Mouse (Mus musculus): ENCODE data around the gene Arid5b. TPM values are rescaled to one million over a fixed set of nuclear protein-coding genes. Genes with fewer than 3 reads are reported as not detected.

Arid5b gene
- polyA plus RNA-seq, 1 experiment from 2014 or later = 15.3 TPM

- peak overlapping the region; percentile 86 for H3K4me2 ChIP-seq
- DNase-seq (ENCODE audit: low spot score) = peak; percentile 83
- WGBS = under 1% methylated on average over 28 of the region's 29 CpGs
- peak overlapping the region; percentile 66 for H3K4me3 ChIP-seq (ENCODE audit: low read depth, low read length)
- H3K36me3 ChIP-seq (ENCODE audit: control insufficient read depth, insufficient read depth, low read length) = no peaks in the 10 kb centered on the region
- ATAC-seq (replicated peaks; ENCODE audit: low FRiP score) = peak; percentile 79
- peak overlapping the region; percentile 67 for H3K9ac ChIP-seq (ENCODE audit: low read depth, low read length)
- H3K9me3 ChIP-seq (ENCODE audit: control insufficient read depth, low read length) = no peaks in the 10 kb centered on the region
- peaks cover 4% of the 10 kb centered on the region; the same call in 1 of the 2 replicates for H3K4me1 ChIP-seq (replicated peaks; ENCODE audit: control insufficient read depth, insufficient read depth, low read length)
- H3K27ac ChIP-seq (ENCODE audit: low read depth, low read length) = peak overlapping the region; percentile 79
- H3K27me3 ChIP-seq (replicated peaks; ENCODE audit: control insufficient read depth, insufficient read depth, low read length) = peaks cover 3% of the 10 kb centered on the region
Measured at GRCm38 (mm10) chr10:68276350-68276975, 2.1 kb downstream of the Arid5b start.

GRCm38 (mm10) chr10:68274900-68275760, 3.4 kb downstream of the Arid5b start:
- ATAC-seq (replicated peaks; ENCODE audit: low FRiP score) (no peak), DNase-seq (ENCODE audit: low spot score) (no peak)
- no peak overlapping the region for H3K9ac ChIP-seq (ENCODE audit: low read depth, low read length)
- no peak overlapping the region for H3K4me3 ChIP-seq (ENCODE audit: low read depth, low read length)
- peaks cover 4% of the 10 kb centered on the region; the same call in 1 of the 2 replicates for H3K4me1 ChIP-seq (replicated peaks; ENCODE audit: control insufficient read depth, insufficient read depth, low read length)
- no peaks in the 10 kb centered on the region; the same call in 1 of the 2 replicates for H3K27me3 ChIP-seq (replicated peaks; ENCODE audit: control insufficient read depth, insufficient read depth, low read length)
- 27% methylated on average over 18 of the region's 18 CpGs for WGBS
- no peaks in the 10 kb centered on the region for H3K36me3 ChIP-seq (ENCODE audit: control insufficient read depth, insufficient read depth, low read length)
- H3K27ac ChIP-seq (ENCODE audit: low read depth, low read length) = no peak overlapping the region
- peak overlapping the region; percentile 86 for H3K4me2 ChIP-seq
- no peaks in the 10 kb centered on the region for H3K9me3 ChIP-seq (ENCODE audit: control insufficient read depth, low read length)

- Histone ChIP-seq H3K27me3 (replicated peaks; ENCODE audit: control insufficient read depth, insufficient read depth, low read length) (no peaks in the 10 kb centered on the region), H3K4me3 (ENCODE audit: low read depth, low read length) (no peak overlapping the region), H3K4me1 (replicated peaks; ENCODE audit: control insufficient read depth, insufficient read depth, low read length) (peaks cover 3% of the 10 kb centered on the region), H3K27ac (ENCODE audit: low read depth, low read length) (no peak overlapping the region), H3K36me3 (ENCODE audit: control insufficient read depth, insufficient read depth, low read length) (no peaks in the 10 kb centered on the region), H3K9ac (ENCODE audit: low read depth, low read length) (no peak overlapping the region), H3K4me2 (no peak overlapping the region), H3K9me3 (ENCODE audit: control insufficient read depth, low read length) (no peaks in the 10 kb centered on the region)
- 87% methylated on average over 10 of the region's 10 CpGs for WGBS
- DNase-seq (ENCODE audit: low spot score) (no peak), ATAC-seq (replicated peaks; ENCODE audit: low FRiP score) (no peak)
Measured at GRCm38 (mm10) chr10:68269789-68270188, 8.8 kb downstream of the Arid5b start.

GRCm38 (mm10) chr10:68268629-68269028, 9.9 kb downstream of the Arid5b start:
- no peaks in the 10 kb centered on the region for H3K27me3 ChIP-seq (replicated peaks; ENCODE audit: control insufficient read depth, insufficient read depth, low read length)
- H3K4me1 ChIP-seq (replicated peaks; ENCODE audit: control insufficient read depth, insufficient read depth, low read length) = peaks cover 3% of the 10 kb centered on the region
- H3K36me3 ChIP-seq (ENCODE audit: control insufficient read depth, insufficient read depth, low read length) = no peaks in the 10 kb centered on the region
- H3K27ac ChIP-seq (ENCODE audit: low read depth, low read length) = peak overlapping the region; percentile 15; the same call in 1 of the 2 replicates
- no peak for ATAC-seq (replicated peaks; ENCODE audit: low FRiP score)
- H3K9me3 ChIP-seq (ENCODE audit: control insufficient read depth, low read length) = no peaks in the 10 kb centered on the region
- WGBS = 56% methylated on average over 5 of the region's 5 CpGs
- no peak overlapping the region for H3K9ac ChIP-seq (ENCODE audit: low read depth, low read length)
- no peak for DNase-seq (ENCODE audit: low spot score)
- H3K4me2 ChIP-seq = no peak overlapping the region
- no peak overlapping the region for H3K4me3 ChIP-seq (ENCODE audit: low read depth, low read length)

- peaks cover 3% of the 10 kb centered on the region for H3K4me1 ChIP-seq (replicated peaks; ENCODE audit: control insufficient read depth, insufficient read depth, low read length)
- no peak overlapping the region for H3K27ac ChIP-seq (ENCODE audit: low read depth, low read length)
- no peak for DNase-seq (ENCODE audit: low spot score)
- no peak overlapping the region for H3K9ac ChIP-seq (ENCODE audit: low read depth, low read length)
- no peak overlapping the region for H3K4me3 ChIP-seq (ENCODE audit: low read depth, low read length)
- H3K36me3 ChIP-seq (ENCODE audit: control insufficient read depth, insufficient read depth, low read length) = no peaks in the 10 kb centered on the region
- no peak for ATAC-seq (replicated peaks; ENCODE audit: low FRiP score)
- no peak overlapping the region for H3K4me2 ChIP-seq
- H3K9me3 ChIP-seq (ENCODE audit: control insufficient read depth, low read length) = no peaks in the 10 kb centered on the region
- 59% methylated on average over 10 of the region's 10 CpGs for WGBS
- H3K27me3 ChIP-seq (replicated peaks; ENCODE audit: control insufficient read depth, insufficient read depth, low read length) = no peaks in the 10 kb centered on the region
Measured at GRCm38 (mm10) chr10:68263969-68264688, 14.4 kb downstream of the Arid5b start.

GRCm38 (mm10) chr10:68263296-68263968, 15.1 kb downstream of the Arid5b start:
- H3K4me2 ChIP-seq = no peak overlapping the region
- peaks cover 3% of the 10 kb centered on the region; the same call in 1 of the 2 replicates for H3K4me1 ChIP-seq (replicated peaks; ENCODE audit: control insufficient read depth, insufficient read depth, low read length)
- no peaks in the 10 kb centered on the region for H3K36me3 ChIP-seq (ENCODE audit: control insufficient read depth, insufficient read depth, low read length)
- WGBS = 73% methylated on average over 9 of the region's 9 CpGs
- H3K9me3 ChIP-seq (ENCODE audit: control insufficient read depth, low read length) = no peaks in the 10 kb centered on the region
- H3K27me3 ChIP-seq (replicated peaks; ENCODE audit: control insufficient read depth, insufficient read depth, low read length) = no peaks in the 10 kb centered on the region
- H3K9ac ChIP-seq (ENCODE audit: low read depth, low read length) = no peak overlapping the region
- no peak overlapping the region for H3K27ac ChIP-seq (ENCODE audit: low read depth, low read length)
- DNase-seq (ENCODE audit: low spot score) (no peak), ATAC-seq (replicated peaks; ENCODE audit: low FRiP score) (no peak)
- H3K4me3 ChIP-seq (ENCODE audit: low read depth, low read length) = no peak overlapping the region

- Histone ChIP-seq H3K36me3 (ENCODE audit: control insufficient read depth, insufficient read depth, low read length) (no peaks in the 10 kb centered on the region), H3K4me1 (replicated peaks; ENCODE audit: control insufficient read depth, insufficient read depth, low read length) (no peaks in the 10 kb centered on the region), H3K4me3 (ENCODE audit: low read depth, low read length) (no peak overlapping the region), H3K27me3 (replicated peaks; ENCODE audit: control insufficient read depth, insufficient read depth, low read length) (no peaks in the 10 kb centered on the region), H3K9ac (ENCODE audit: low read depth, low read length) (no peak overlapping the region), H3K9me3 (ENCODE audit: control insufficient read depth, low read length) (no peaks in the 10 kb centered on the region), H3K27ac (ENCODE audit: low read depth, low read length) (no peak overlapping the region), H3K4me2 (no peak overlapping the region)
- no peak for DNase-seq (ENCODE audit: low spot score)
- 62% methylated on average over 4 of the region's 4 CpGs for WGBS
- no peak for ATAC-seq (replicated peaks; ENCODE audit: low FRiP score)
Measured at GRCm38 (mm10) chr10:68259601-68260000, 18.9 kb downstream of the Arid5b start.

- H3K27me3 ChIP-seq (replicated peaks; ENCODE audit: control insufficient read depth, insufficient read depth, low read length) = no peaks in the 10 kb centered on the region
- ATAC-seq (replicated peaks; ENCODE audit: low FRiP score) (no peak), DNase-seq (ENCODE audit: low spot score) (no peak)
- no peaks in the 10 kb centered on the region for H3K9me3 ChIP-seq (ENCODE audit: control insufficient read depth, low read length)
- H3K4me1 ChIP-seq (replicated peaks; ENCODE audit: control insufficient read depth, insufficient read depth, low read length) = no peaks in the 10 kb centered on the region
- no peak overlapping the region for H3K9ac ChIP-seq (ENCODE audit: low read depth, low read length)
- 88% methylated on average over 10 of the region's 10 CpGs for WGBS
- no peak overlapping the region for H3K27ac ChIP-seq (ENCODE audit: low read depth, low read length)
- H3K36me3 ChIP-seq (ENCODE audit: control insufficient read depth, insufficient read depth, low read length) = no peaks in the 10 kb centered on the region
- H3K4me2 ChIP-seq = no peak overlapping the region
- H3K4me3 ChIP-seq (ENCODE audit: low read depth, low read length) = no peak overlapping the region
Measured at GRCm38 (mm10) chr10:68257358-68258056, 21.0 kb downstream of the Arid5b start.
